Mouse (Mus musculus) kidney, adult 2 months (tissue): ENCODE results near the gene Tfam. TPM values are rescaled to one million over a fixed set of nuclear protein-coding genes. Genes with fewer than 3 reads are reported as not detected.

Experiments used
- DNase-seq: peaks from one replicate; pipeline ENCODE4 v3.0.0; 2021
- H3K27ac ChIP-seq: fragments of 200-500 bp; 2 replicates; pipeline ENCODE4 v1.5.1; 2012; ENCODE audit warnings: low read depth, low read length, control low read depth, inconsistent platforms; ENCODE audit not compliant: insufficient read depth
- H3K27me3 ChIP-seq: fragments of 200-500 bp; replicated peaks from 2 replicates; pipeline ENCODE4 v1.6.1; 2012; ENCODE audit warnings: mild to moderate bottlenecking, moderate library complexity, low read length, inconsistent platforms; ENCODE audit not compliant: control insufficient read depth, insufficient read depth
- H3K36me3 ChIP-seq: fragments of 200-500 bp; 2 replicates; pipeline ENCODE4 v1.6.1; 2012; ENCODE audit warnings: mild to moderate bottlenecking, moderate library complexity, low read length, inconsistent platforms; ENCODE audit not compliant: control insufficient read depth, insufficient read depth
- H3K4me1 ChIP-seq: fragments of 200-500 bp; 2 replicates; pipeline ENCODE4 v1.6.1; 2011; ENCODE audit warnings: low read length; ENCODE audit not compliant: control insufficient read depth, insufficient read depth
- H3K4me3 ChIP-seq: fragments of 200-500 bp; 2 replicates; pipeline ENCODE4 v1.5.1; 2011; ENCODE audit warnings: mild to moderate bottlenecking, low read depth, low read length, control low read depth; ENCODE audit not compliant: insufficient read depth
- CTCF ChIP-seq: fragments of 200-500 bp; conservative IDR thresholded peaks from 2 replicates; pipeline ENCODE4 v1.5.1; 2011; ENCODE audit warnings: low read depth, mild to moderate bottlenecking, control low read depth, low read length, moderate library complexity, mixed read lengths; ENCODE audit not compliant: insufficient read depth, insufficient read length
- POLR2A ChIP-seq: fragments of 200-500 bp; IDR thresholded peaks from one replicate; pipeline ENCODE4 v1.6.1; 2011; ENCODE audit warnings: low read depth, low read length, control low read depth
- WGBS: fragments of 180-500 bp; shearing (Covaris S2); methylation state at CpG from one replicate; pipeline ENCODE4 v1.1.7; 2018; 5-methylcytosine and 5-hydroxymethylcytosine counted together
- polyA plus RNA-seq: library from polyadenylated mRNA; depleted of rRNA; stranded (reverse); fragments of >200 nt; gene quantifications from 2 replicates; pipeline ENCODE4 v1.2.3, GENCODE M21; 2012; rRNA removed

Gene Tfam
- polyA plus RNA-seq, 1 experiment = 12.8 TPM

DNA sequence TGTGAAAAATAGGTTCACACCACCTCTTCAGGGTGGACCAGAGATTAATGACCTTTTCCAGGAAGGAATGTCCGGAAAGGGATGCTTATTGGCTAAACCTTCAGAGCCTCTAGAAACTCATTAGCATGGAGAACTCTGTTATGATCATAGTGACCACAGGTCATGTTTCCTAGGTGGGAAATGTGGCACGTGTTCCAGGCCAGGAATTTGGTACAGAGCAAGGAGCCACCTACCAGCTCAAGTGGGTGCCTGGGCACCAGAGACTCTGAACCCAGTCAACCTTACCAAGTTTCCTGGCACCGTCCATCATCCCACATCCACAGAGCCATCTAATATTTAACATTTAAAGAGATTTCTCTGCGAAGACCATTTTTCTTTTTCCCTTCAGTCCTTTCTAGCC lies 49.4 kb downstream of the Tfam start:
- Histone ChIP-seq H3K27ac (no peak overlapping the region), H3K4me3 (no peak overlapping the region), H3K36me3 (no peaks in the 10 kb centered on the region), H3K27me3 (no peaks in the 10 kb centered on the region), H3K4me1 (peaks cover 3% of the 10 kb centered on the region; the same call in 1 of the 2 replicates)
- 56% methylated on average over 4 of the region's 4 CpGs for WGBS
- DNase-seq = peak; percentile 72
- TF ChIP-seq CTCF (no peak), POLR2A (no peak)

- H3K36me3 ChIP-seq = no peaks in the 10 kb centered on the region
- TF ChIP-seq CTCF (no peak), POLR2A (no peak)
Observed at GRCm38 (mm10) chr10:71185059-71185458, 53.0 kb downstream of the Tfam start.

GRCm38 (mm10) chr10:71183339-71184031 lies 54.6 kb downstream of the Tfam start:
- no peak overlapping the region for H3K27ac ChIP-seq
- H3K27me3 ChIP-seq = no peaks in the 10 kb centered on the region
- peak; percentile 34 for DNase-seq
- peaks cover 4% of the 10 kb centered on the region for H3K4me1 ChIP-seq
- no peaks in the 10 kb centered on the region for H3K36me3 ChIP-seq
- H3K4me3 ChIP-seq = no peak overlapping the region
- WGBS = 41% methylated on average over 7 of the region's 7 CpGs
- no peak for TF ChIP-seq CTCF
- no peak for TF ChIP-seq POLR2A

More at GRCm38 (mm10) chr10:71185059-71185458, 53.0 kb downstream of the Tfam start:
- WGBS = 89% methylated on average over 7 of the region's 7 CpGs
- DNase-seq = no peak
- Histone ChIP-seq H3K27ac (no peak overlapping the region), H3K4me3 (no peak overlapping the region), H3K27me3 (no peaks in the 10 kb centered on the region), H3K4me1 (peaks cover 7% of the 10 kb centered on the region)

- Histone ChIP-seq H3K4me1 (peaks cover 4% of the 10 kb centered on the region), H3K36me3 (no peaks in the 10 kb centered on the region), H3K4me3 (no peak overlapping the region), H3K27ac (peak overlapping the region; percentile 61), H3K27me3 (no peaks in the 10 kb centered on the region)
- no peak for TF ChIP-seq POLR2A
- no peak for TF ChIP-seq CTCF
- WGBS = 29% methylated on average over 4 of the region's 4 CpGs
- peak; percentile 65 for DNase-seq
Observed at GRCm38 (mm10) chr10:71181931-71182330, 56.1 kb downstream of the Tfam start.

DNA sequence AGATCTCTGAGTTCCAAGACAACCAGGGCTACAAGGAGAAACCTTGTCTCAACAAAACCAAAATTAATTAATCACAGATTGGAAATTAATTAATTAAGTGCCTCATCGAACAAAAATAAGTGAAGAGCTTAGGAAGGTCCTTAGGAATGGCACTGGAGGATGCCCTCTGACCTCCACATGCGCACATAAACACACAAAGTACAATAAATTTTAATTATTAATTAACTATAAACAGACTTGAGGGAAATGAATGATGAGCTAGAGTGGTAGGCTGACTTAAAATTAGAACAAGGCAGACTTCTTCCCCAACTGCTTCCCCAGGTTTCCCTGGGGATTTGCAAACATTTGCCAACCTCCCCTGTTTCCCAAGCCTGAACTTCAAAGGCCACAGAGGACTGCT lies 57.0 kb downstream of the Tfam start:
- Histone ChIP-seq H3K4me1 (peaks cover 4% of the 10 kb centered on the region), H3K36me3 (no peaks in the 10 kb centered on the region), H3K4me3 (peak overlapping the region; percentile 46), H3K27me3 (no peaks in the 10 kb centered on the region), H3K27ac (peak overlapping the region; percentile 81)
- 41% methylated on average over 2 of the region's 2 CpGs for WGBS
- TF ChIP-seq POLR2A (no peak), CTCF (no peak)
- DNase-seq = peak; percentile 57

GRCm38 (mm10) chr10:71180057-71180456 lies 58.0 kb downstream of the Tfam start:
- Histone ChIP-seq H3K27ac (no peak overlapping the region), H3K27me3 (no peaks in the 10 kb centered on the region), H3K4me1 (peaks cover 4% of the 10 kb centered on the region), H3K4me3 (no peak overlapping the region), H3K36me3 (no peaks in the 10 kb centered on the region)
- TF ChIP-seq POLR2A (no peak), CTCF (peak; percentile 35)
- 90% methylated on average over 2 of the region's 2 CpGs for WGBS
- DNase-seq = no peak

DNA sequence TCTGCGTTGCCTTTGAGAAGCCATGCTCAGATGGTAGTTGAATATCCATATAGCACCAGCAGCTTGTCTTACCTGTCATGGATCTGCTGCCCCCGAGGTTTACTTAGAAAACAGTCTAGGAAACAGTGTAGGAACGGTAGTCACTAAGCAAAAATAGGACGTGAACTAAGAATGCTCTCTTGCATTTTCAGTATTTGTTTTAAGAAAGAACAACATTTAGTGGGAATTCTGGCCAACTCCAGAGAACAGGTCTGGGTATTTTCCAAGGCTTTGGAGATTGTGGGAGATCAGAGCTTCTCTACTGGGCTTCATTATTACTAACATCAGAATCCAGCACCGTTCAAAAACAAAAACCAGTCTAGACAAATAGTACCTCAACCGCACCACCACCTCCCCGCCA lies 60.9 kb downstream of the Tfam start:
- Histone ChIP-seq H3K27me3 (no peaks in the 10 kb centered on the region), H3K36me3 (no peaks in the 10 kb centered on the region), H3K27ac (no peak overlapping the region), H3K4me1 (no peaks in the 10 kb centered on the region; the same call in 1 of the 2 replicates), H3K4me3 (no peak overlapping the region)
- 77% methylated on average over 7 of the region's 7 CpGs for WGBS
- no peak for DNase-seq
- TF ChIP-seq POLR2A = no peak
- TF ChIP-seq CTCF = no peak

- WGBS = 81% methylated on average over 8 of the region's 8 CpGs
- Histone ChIP-seq H3K27me3 (no peaks in the 10 kb centered on the region), H3K4me3 (no peak overlapping the region), H3K4me1 (no peaks in the 10 kb centered on the region), H3K36me3 (no peaks in the 10 kb centered on the region), H3K27ac (no peak overlapping the region)
- TF ChIP-seq POLR2A (no peak), CTCF (no peak)
- DNase-seq = no peak
Observed at GRCm38 (mm10) chr10:71176341-71176740, 61.7 kb downstream of the Tfam start.

Other genes with a start within 250 kb of the Tfam start
- 69.0 and 78.8 TPM in 2 replicates for gene Bicc1, start 78.6 kb downstream of the Tfam start, polyA plus RNA-seq
- 23.8 and 26.7 TPM in 2 replicates for gene Ube2d1, start 47.0 kb upstream of the Tfam start, polyA plus RNA-seq
- gene Cisd1, start 106.7 kb upstream of the Tfam start, polyA plus RNA-seq = 299 and 319 TPM in 2 replicates
- 31.1 and 34.6 TPM in 2 replicates for gene Ipmk, start 109.5 kb upstream of the Tfam start, polyA plus RNA-seq